Mouse (Mus musculus): ENCODE data around the gene Lcat.
"Not testable (repeated sequence)": the region's sequence is repeated elsewhere in the genome, so short reads cannot be mapped to it uniquely, and the experiment has no call there.

The Lcat gene

GRCm38 (mm10) chr8:105943321-105943739 lies at the start of gene Lcat:
Gene Lcat, minus strand, starts transcription at chr8:105943382.
- no peak for DNase-seq (ENCODE audit: low read depth, low spot score)

- no peak for DNase-seq (ENCODE audit: low read depth, low spot score)
Observed at GRCm38 (mm10) chr8:105992499-105992898, 49.3 kb upstream of the Lcat start.

- no peak for DNase-seq (ENCODE audit: low read depth, low spot score)
Observed at GRCm38 (mm10) chr8:105991546-105991945, 48.4 kb upstream of the Lcat start.

GRCm38 (mm10) chr8:105990856-105991387 lies 47.7 kb upstream of the Lcat start, which contains the start of gene Dus2:
Gene Dus2, plus strand, starts transcription at chr8:105991337.
- peak; percentile 91 for DNase-seq (ENCODE audit: low read depth, low spot score)

GRCm38 (mm10) chr8:105988546-105988945 lies 45.4 kb upstream of the Lcat start:
- no peak for DNase-seq (ENCODE audit: low read depth, low spot score)

- DNase-seq (ENCODE audit: low read depth, low spot score) = not testable (repeated sequence)
Observed at GRCm38 (mm10) chr8:105983406-105983805, 40.2 kb upstream of the Lcat start.

- DNase-seq (ENCODE audit: low read depth, low spot score) = no peak
Observed at GRCm38 (mm10) chr8:105981146-105981545, 38.0 kb upstream of the Lcat start.

- DNase-seq (ENCODE audit: low read depth, low spot score) = no peak
Observed at GRCm38 (mm10) chr8:105979325-105979724, 36.1 kb upstream of the Lcat start, which contains the start of gene Dpep3. Gene Dpep3, minus strand, starts transcription at chr8:105979429.

GRCm38 (mm10) chr8:105975363-105975762 lies 32.2 kb upstream of the Lcat start:
- DNase-seq (ENCODE audit: low read depth, low spot score) = no peak

GRCm38 (mm10) chr8:105971019-105971720 lies 28.0 kb upstream of the Lcat start:
- no peak for DNase-seq (ENCODE audit: low read depth, low spot score)

GRCm38 (mm10) chr8:105969367-105969766 lies 26.2 kb upstream of the Lcat start:
- no peak for DNase-seq (ENCODE audit: low read depth, low spot score)

GRCm38 (mm10) chr8:105966692-105967311 lies 23.6 kb upstream of the Lcat start:
- peak; percentile 62 for DNase-seq (ENCODE audit: low read depth, low spot score)

GRCm38 (mm10) chr8:105965905-105966341 lies 22.7 kb upstream of the Lcat start, which contains the start of gene Slc12a4:
Gene Slc12a4, minus strand, starts transcription at chr8:105966097.
- DNase-seq (ENCODE audit: low read depth, low spot score) = peak; percentile 86

GRCm38 (mm10) chr8:105965266-105965904 lies 22.2 kb upstream of the Lcat start:
- DNase-seq (ENCODE audit: low read depth, low spot score) = no peak

- DNase-seq (ENCODE audit: low read depth, low spot score) = no peak
Observed at GRCm38 (mm10) chr8:105964506-105965265, 21.5 kb upstream of the Lcat start.

GRCm38 (mm10) chr8:105961536-105961935 lies 18.4 kb upstream of the Lcat start:
- DNase-seq (ENCODE audit: low read depth, low spot score) = no peak

- DNase-seq (ENCODE audit: low read depth, low spot score) = no peak
Observed at GRCm38 (mm10) chr8:105961101-105961500, 17.9 kb upstream of the Lcat start.

- DNase-seq (ENCODE audit: low read depth, low spot score) = no peak
Observed at GRCm38 (mm10) chr8:105959350-105959749, 16.2 kb upstream of the Lcat start.

- DNase-seq (ENCODE audit: low read depth, low spot score) = no peak
Observed at GRCm38 (mm10) chr8:105957813-105958212, 14.6 kb upstream of the Lcat start.

GRCm38 (mm10) chr8:105956556-105956955 lies 13.4 kb upstream of the Lcat start:
- DNase-seq (ENCODE audit: low read depth, low spot score) = no peak

GRCm38 (mm10) chr8:105951057-105951659 lies 8.0 kb upstream of the Lcat start:
- no peak for DNase-seq (ENCODE audit: low read depth, low spot score)

All from forelimb bud, embryonic 11.5 days (tissue).